Mouse (Mus musculus): ENCODE data around the gene Olfr101. TPM values are rescaled to one million over a fixed set of nuclear protein-coding genes. Genes with fewer than 3 reads are reported as not detected.

Olfr101 gene
- polyA plus RNA-seq (2016; fragmentation: Nextera tagmentation; extraction: Ambion mirVana), result not detected in 2 replicates

- WGBS, result 84% methylated on average over 4 of the region's 4 CpGs
- Histone ChIP-seq H3K36me3 (no peaks in the 10 kb centered on the region), H3K4me3 (no peak within 1 kb of the TSS), H3K27ac (replicated peaks) (no peak within 1 kb of the TSS), H3K9me3 (replicated peaks) (no peaks in the 10 kb centered on the region), H3K4me1 (no peaks in the 10 kb centered on the region), H3K27me3 (ENCODE audit: low read depth, poor library complexity, severe bottlenecking) (no peaks in the 10 kb centered on the region)
- DNase-seq (ENCODE audit: low spot score), result no peak
Measured at GRCm38 (mm10) chr17:37304213-37304612, at the start of gene Olfr101. Gene Olfr101 (minus strand): TSS chr17:37304313.

- WGBS, result 93% methylated on average over 2 of the region's 2 CpGs
- H3K27ac ChIP-seq (replicated peaks), result no peak within 1 kb of the TSS
- H3K4me1 ChIP-seq, result no peaks in the 10 kb centered on the region
- H3K27me3 ChIP-seq (ENCODE audit: low read depth, poor library complexity, severe bottlenecking), result no peaks in the 10 kb centered on the region
- H3K9me3 ChIP-seq (replicated peaks), result no peaks in the 10 kb centered on the region
- DNase-seq (ENCODE audit: low spot score), result no peak
- no peak within 1 kb of the TSS for H3K4me3 ChIP-seq
- H3K36me3 ChIP-seq, result no peaks in the 10 kb centered on the region
Measured at GRCm38 (mm10) chr17:37339598-37339997, 35.5 kb upstream of the Olfr101 start, which contains the start of gene Olfr103. Gene Olfr103 (minus strand): TSS chr17:37339698.

- no peaks in the 10 kb centered on the region for H3K4me1 ChIP-seq
- peaks cover 5% of the 10 kb centered on the region; the same call in 1 of the 2 replicates for H3K9me3 ChIP-seq (replicated peaks)
- no peaks in the 10 kb centered on the region for H3K36me3 ChIP-seq
- H3K27me3 ChIP-seq (ENCODE audit: low read depth, poor library complexity, severe bottlenecking), result no peaks in the 10 kb centered on the region
- no peak within 1 kb of the TSS for H3K27ac ChIP-seq (replicated peaks)
- DNase-seq (ENCODE audit: low spot score), result no peak
- no peak within 1 kb of the TSS for H3K4me3 ChIP-seq
Measured at GRCm38 (mm10) chr17:37316954-37317353, 12.8 kb upstream of the Olfr101 start, which contains the start of gene Olfr102. Gene Olfr102 (minus strand): TSS chr17:37317054.

- WGBS, result 61% methylated on average over 2 of the region's 2 CpGs
- no peak for DNase-seq (ENCODE audit: low spot score)
- no peak overlapping the region for H3K27ac ChIP-seq (replicated peaks)
- H3K4me1 ChIP-seq, result no peaks in the 10 kb centered on the region
- no peaks in the 10 kb centered on the region for H3K36me3 ChIP-seq
- no peak overlapping the region for H3K4me3 ChIP-seq
- H3K27me3 ChIP-seq (ENCODE audit: low read depth, poor library complexity, severe bottlenecking), result no peaks in the 10 kb centered on the region
- H3K9me3 ChIP-seq (replicated peaks), result no peaks in the 10 kb centered on the region
Measured at GRCm38 (mm10) chr17:37310146-37310699, 6.1 kb upstream of the Olfr101 start.

GRCm38 (mm10) chr17:37308483-37308882, 4.4 kb upstream of the Olfr101 start:
- Histone ChIP-seq H3K9me3 (replicated peaks) (no peaks in the 10 kb centered on the region), H3K27ac (replicated peaks) (no peak overlapping the region), H3K4me3 (no peak overlapping the region), H3K36me3 (no peaks in the 10 kb centered on the region), H3K27me3 (ENCODE audit: low read depth, poor library complexity, severe bottlenecking) (no peaks in the 10 kb centered on the region), H3K4me1 (no peaks in the 10 kb centered on the region)
- 46% methylated on average over 4 of the region's 4 CpGs for WGBS
- DNase-seq (ENCODE audit: low spot score), result no peak

- H3K36me3 ChIP-seq, result no peaks in the 10 kb centered on the region
- WGBS, result 76% methylated on average over 1 of the region's 1 CpGs
- no peaks in the 10 kb centered on the region for H3K4me1 ChIP-seq
- H3K27me3 ChIP-seq (ENCODE audit: low read depth, poor library complexity, severe bottlenecking), result no peaks in the 10 kb centered on the region
- no peaks in the 10 kb centered on the region for H3K9me3 ChIP-seq (replicated peaks)
- H3K27ac ChIP-seq (replicated peaks), result no peak within 1 kb of the TSS
- no peak for DNase-seq (ENCODE audit: low spot score)
- no peak within 1 kb of the TSS for H3K4me3 ChIP-seq
Measured at GRCm38 (mm10) chr17:37283360-37283759, 20.8 kb downstream of the Olfr101 start, which contains the start of gene Olfr99. Gene Olfr99 (minus strand): TSS chr17:37283460.

GRCm38 (mm10) chr17:37280331-37280730, 23.8 kb downstream of the Olfr101 start:
- H3K27me3 ChIP-seq (ENCODE audit: low read depth, poor library complexity, severe bottlenecking), result no peaks in the 10 kb centered on the region
- DNase-seq (ENCODE audit: low spot score), result no peak
- H3K9me3 ChIP-seq (replicated peaks), result no peaks in the 10 kb centered on the region
- H3K36me3 ChIP-seq, result no peaks in the 10 kb centered on the region
- no peaks in the 10 kb centered on the region for H3K4me1 ChIP-seq
- no peak overlapping the region for H3K27ac ChIP-seq (replicated peaks)
- 84% methylated on average over 1 of the region's 1 CpGs for WGBS
- H3K4me3 ChIP-seq, result no peak overlapping the region

- H3K36me3 ChIP-seq, result no peaks in the 10 kb centered on the region
- no peak overlapping the region for H3K4me3 ChIP-seq
- H3K4me1 ChIP-seq, result no peaks in the 10 kb centered on the region
- no peaks in the 10 kb centered on the region for H3K27me3 ChIP-seq (ENCODE audit: low read depth, poor library complexity, severe bottlenecking)
- DNase-seq (ENCODE audit: low spot score), result no peak
- no peaks in the 10 kb centered on the region for H3K9me3 ChIP-seq (replicated peaks)
- H3K27ac ChIP-seq (replicated peaks), result no peak overlapping the region
Measured at GRCm38 (mm10) chr17:37276573-37276972, 27.5 kb downstream of the Olfr101 start.

- Histone ChIP-seq H3K36me3 (no peaks in the 10 kb centered on the region), H3K4me1 (peaks cover under 1% of the 10 kb centered on the region; the same call in 1 of the 2 replicates), H3K9me3 (replicated peaks) (no peaks in the 10 kb centered on the region), H3K4me3 (no peak overlapping the region), H3K27me3 (ENCODE audit: low read depth, poor library complexity, severe bottlenecking) (no peaks in the 10 kb centered on the region; the same call in 1 of the 2 replicates), H3K27ac (replicated peaks) (no peak overlapping the region)
- no peak for DNase-seq (ENCODE audit: low spot score)
- WGBS, result 87% methylated on average over 2 of the region's 2 CpGs
Measured at GRCm38 (mm10) chr17:37275626-37276248, 28.4 kb downstream of the Olfr101 start.

- 63% methylated on average over 8 of the region's 8 CpGs for WGBS
- Histone ChIP-seq H3K9me3 (replicated peaks) (no peaks in the 10 kb centered on the region), H3K4me3 (peak overlapping the region; percentile 61), H3K27ac (replicated peaks) (no peak overlapping the region), H3K27me3 (ENCODE audit: low read depth, poor library complexity, severe bottlenecking) (no peaks in the 10 kb centered on the region; the same call in 1 of the 2 replicates), H3K4me1 (peaks cover 6% of the 10 kb centered on the region), H3K36me3 (no peaks in the 10 kb centered on the region)
- DNase-seq (ENCODE audit: low spot score), result peak; percentile 14
Measured at GRCm38 (mm10) chr17:37270702-37271092, 33.4 kb downstream of the Olfr101 start.

- H3K36me3 ChIP-seq, result no peaks in the 10 kb centered on the region
- H3K27ac ChIP-seq (replicated peaks), result no peak within 1 kb of the TSS
- peak; percentile 81 for DNase-seq (ENCODE audit: low spot score)
- no peaks in the 10 kb centered on the region for H3K9me3 ChIP-seq (replicated peaks)
- H3K27me3 ChIP-seq (ENCODE audit: low read depth, poor library complexity, severe bottlenecking), result no peaks in the 10 kb centered on the region; the same call in 1 of the 2 replicates
- peaks cover 6% of the 10 kb centered on the region for H3K4me1 ChIP-seq
- peak within 1 kb of the TSS; percentile 61 for H3K4me3 ChIP-seq
- WGBS, result 5% methylated on average over 26 of the region's 26 CpGs
Measured at GRCm38 (mm10) chr17:37270058-37270701, 33.9 kb downstream of the Olfr101 start, which contains the start of gene H2-M3. Gene H2-M3 (plus strand): TSS chr17:37270220.

GRCm38 (mm10) chr17:37263626-37264025, 40.5 kb downstream of the Olfr101 start, which contains the start of gene Olfr98:
Gene Olfr98 (minus strand): TSS chr17:37263749.
- 77% methylated on average over 1 of the region's 1 CpGs for WGBS

GRCm38 (mm10) chr17:37250544-37250943, 53.6 kb downstream of the Olfr101 start:
- H3K4me3 ChIP-seq, result no peak overlapping the region
- no peak for DNase-seq (ENCODE audit: low spot score)
- H3K27ac ChIP-seq (replicated peaks), result no peak overlapping the region
- H3K27me3 ChIP-seq (ENCODE audit: low read depth, poor library complexity, severe bottlenecking), result no peaks in the 10 kb centered on the region
- no peaks in the 10 kb centered on the region for H3K9me3 ChIP-seq (replicated peaks)
- 10% methylated on average over 1 of the region's 1 CpGs for WGBS
- no peaks in the 10 kb centered on the region for H3K4me1 ChIP-seq
- no peaks in the 10 kb centered on the region for H3K36me3 ChIP-seq

More at GRCm38 (mm10) chr17:37263626-37264025, 40.5 kb downstream of the Olfr101 start, which contains the start of gene Olfr98:
- Histone ChIP-seq H3K27me3 (ENCODE audit: low read depth, poor library complexity, severe bottlenecking) (no peaks in the 10 kb centered on the region), H3K27ac (replicated peaks) (no peak within 1 kb of the TSS), H3K4me1 (no peaks in the 10 kb centered on the region), H3K36me3 (no peaks in the 10 kb centered on the region), H3K4me3 (no peak within 1 kb of the TSS), H3K9me3 (replicated peaks) (no peaks in the 10 kb centered on the region)
- DNase-seq (ENCODE audit: low spot score), result no peak
